Comparison of ENCODE assay signal across 8 mouse cellular contexts in the genomic region with DNA sequence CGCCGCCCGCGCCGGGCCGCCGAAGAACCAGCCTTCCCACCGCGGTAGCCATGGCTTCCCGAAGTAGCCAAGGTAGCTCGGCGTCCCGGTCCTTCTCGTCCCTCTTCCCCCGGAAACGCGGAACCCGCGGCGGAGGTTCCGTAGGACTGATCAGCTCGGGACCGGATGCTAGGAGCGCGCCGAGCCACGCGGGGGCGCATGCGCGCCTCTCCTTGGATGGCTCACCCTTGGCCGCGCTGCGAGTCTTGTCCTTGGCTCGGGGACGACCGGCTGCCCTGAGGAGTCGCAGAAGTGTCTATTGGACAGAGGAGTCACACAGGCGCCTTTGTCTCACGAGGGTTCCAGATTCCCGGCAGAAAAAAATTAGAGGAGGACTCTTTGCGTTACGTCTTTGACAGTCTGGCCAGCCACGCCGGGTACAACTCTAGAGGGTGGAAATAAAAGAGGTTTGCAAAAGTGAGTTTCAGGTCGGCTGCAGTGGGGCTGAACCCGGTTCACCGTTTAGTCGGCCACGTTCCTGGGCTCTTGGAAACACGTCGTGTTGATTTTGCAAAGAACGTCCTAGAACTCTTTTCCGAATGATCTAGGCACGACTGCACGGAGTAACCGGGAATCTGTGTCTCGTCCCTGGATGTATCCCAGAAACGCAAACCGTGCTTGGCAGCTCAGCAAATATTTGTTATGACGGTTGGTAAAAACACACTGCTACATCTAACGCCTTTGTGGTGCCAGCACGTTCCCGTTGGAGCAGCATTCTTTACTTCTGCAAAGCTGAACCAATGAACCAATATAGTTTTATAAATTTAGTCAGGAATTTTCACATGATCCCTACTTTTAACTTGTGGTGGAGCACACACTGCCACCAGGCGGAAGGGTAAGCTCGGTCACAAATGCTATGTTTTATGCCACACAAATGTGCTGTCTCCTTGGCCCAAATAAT. TPM values are rescaled to one million over a fixed set of nuclear protein-coding genes. Genes with fewer than 3 reads are reported as not detected.
DNase-seq lines count a peak whose midpoint lies in the region; ATAC-seq lines count a peak whose summit lies in the region.

A gene (minus strand): TSS at position 577 of the 940 bp plus-strand sequence.

- no peaks in the 10 kb centered on the region for H3K9me3 ChIP-seq in intestine, embryonic 14.5 days (ENCODE audit: control insufficient read depth, low read length)

- peaks cover 5% of the 10 kb centered on the region for H3K4me1 ChIP-seq in intestine, embryonic 14.5 days (replicated peaks; ENCODE audit: control insufficient read depth, insufficient read depth, low read length)

- H3K4me3 ChIP-seq in intestine, embryonic 14.5 days (ENCODE audit: low read depth, low read length), result peak within 1 kb of the TSS; percentile 88

- H3K27me3 ChIP-seq in intestine, embryonic 14.5 days (replicated peaks; ENCODE audit: control insufficient read depth, insufficient read depth, low read length), result no peaks in the 10 kb centered on the region

- H3K27ac ChIP-seq in intestine, embryonic 14.5 days (ENCODE audit: low read depth), result peak within 1 kb of the TSS; percentile 51; the same call in 1 of the 2 replicates

- peak; percentile 100 for ATAC-seq in intestine, embryonic 14.5 days (replicated peaks; ENCODE audit: low FRiP score, low TSS enrichment, low read depth)

- intact Hi-C loops in gastrocnemius, postnatal 14 days (cut with DNase I; ENCODE audit: low total_unique reads), result loop anchor here (5.0 kb wide), 2 partner anchors 37 to 82 kb away; a partner anchor contains a TSS
- intact Hi-C loops in left cerebral cortex, postnatal 14 days (cut with DNase I), result loop anchor here (1.0 to 5.0 kb wide), 3 partner anchors 37 to 99 kb away; a partner anchor contains a TSS

- WGBS in intestine, embryonic 14.5 days, result 1% methylated on average over 66 of the region's 66 CpGs

- H3K36me3 ChIP-seq in intestine, embryonic 14.5 days (ENCODE audit: control insufficient read depth, insufficient read depth, low read length), result peaks cover 17% of the 10 kb centered on the region

- peak within 1 kb of the TSS; percentile 75 for H3K9ac ChIP-seq in intestine, embryonic 14.5 days (ENCODE audit: low read length)

- peak; percentile 96 to 99 for DNase-seq in adrenal gland, adult (ENCODE audit: inconsistent age in 2 of 2, low spot score in 1 of 2)
- DNase-seq in embryo, embryonic 10.5 days (ENCODE audit: low spot score), result peak; percentile 98
- peak; percentile 96 for DNase-seq in gastrocnemius, postnatal 14 days
- DNase-seq in intestine, embryonic 14.5 days (ENCODE audit: low spot score), result peak; percentile 100
- DNase-seq in left cerebral cortex, postnatal 14 days (ENCODE audit: low spot score in 2 of 2), result peak; percentile 97 to 98
- peak; percentile 98 for DNase-seq in mesoderm, embryonic 11.5 days (ENCODE audit: low read depth, low spot score)
- peak; percentile 91 to 95 for DNase-seq in right cerebral cortex, postnatal 36 days (ENCODE audit: low spot score in 2 of 2)
- peak; percentile 95 for DNase-seq in yolk sac, embryonic 10.5 days (ENCODE audit: low spot score)

- H3K4me2 ChIP-seq in intestine, embryonic 14.5 days (ENCODE audit: low read length), result peak within 1 kb of the TSS; percentile 82

RNA-seq across cellular contexts. Expression of the gene that starts here (rescaled TPM):
- 10 to 100 TPM; 18.4 to 20.8 TPM for total RNA-seq in gastrocnemius, postnatal 14 days (2021)
- 44.7 and 45.6 TPM in 2 replicates for polyA plus RNA-seq in intestine, embryonic 14.5 days (2014; fragmentation: Nextera tagmentation; extraction: Ambion mirVana)
- 10 to 100 TPM; 19.2 to 24.1 TPM for total RNA-seq in left cerebral cortex, postnatal 14 days (2021)

Comparison
In these comparisons a context has a peak if more than half of its experiments do, and no peak if none do; other contexts are left out.
1. Peak in every context shown above with its lines: DNase-seq, ATAC-seq, H3K4me3 ChIP-seq and H3K27ac ChIP-seq.